Mouse (Mus musculus): Measurements from ENCODE around the gene Pdcl3.

Gene Pdcl3

GRCm38 (mm10) chr1:38985308-38985707 is at the start of gene Pdcl3:
TSS of gene Pdcl3 (plus strand) at chr1:38985608.
- in situ Hi-C loops (cut with MboI; ENCODE audit: low pct_unique_long_range_greater_than_20kb in 1 of 2, low sequenced_read_pairs in 2 of 2, unreplicated experiment in 1 of 2): no loop called here

- in situ Hi-C loops (cut with MboI; ENCODE audit: low pct_unique_long_range_greater_than_20kb in 1 of 2, low sequenced_read_pairs in 2 of 2, unreplicated experiment in 1 of 2): loop anchor here (10.0 kb wide), 1 partner anchor 72 kb away; no protein-coding TSS in a partner anchor
Measured at GRCm38 (mm10) chr1:38936780-38937179, 48.6 kb upstream of the Pdcl3 start.

- in situ Hi-C loops (cut with MboI; ENCODE audit: low pct_unique_long_range_greater_than_20kb in 1 of 2, low sequenced_read_pairs in 2 of 2, unreplicated experiment in 1 of 2): loop anchor here (10.0 kb wide), 1 partner anchor 74 kb away; no protein-coding TSS in a partner anchor
Measured at GRCm38 (mm10) chr1:38938849-38939248, 46.6 kb upstream of the Pdcl3 start, which contains the start of gene Nms. TSS of gene Nms (plus strand) at chr1:38939149.

GRCm38 (mm10) chr1:38939608-38940007 is 45.8 kb upstream of the Pdcl3 start:
- in situ Hi-C loops (cut with MboI; ENCODE audit: low pct_unique_long_range_greater_than_20kb in 1 of 2, low sequenced_read_pairs in 2 of 2, unreplicated experiment in 1 of 2): loop anchor here (10.0 kb wide), 1 partner anchor 75 kb away; no protein-coding TSS in a partner anchor

- in situ Hi-C loops (cut with MboI; ENCODE audit: low pct_unique_long_range_greater_than_20kb in 1 of 2, low sequenced_read_pairs in 2 of 2, unreplicated experiment in 1 of 2): no loop called here
Measured at GRCm38 (mm10) chr1:38956457-38956856, 29.0 kb upstream of the Pdcl3 start.

- in situ Hi-C loops (cut with MboI; ENCODE audit: low pct_unique_long_range_greater_than_20kb in 1 of 2, low sequenced_read_pairs in 2 of 2, unreplicated experiment in 1 of 2): no loop called here
Measured at GRCm38 (mm10) chr1:38969116-38969515, 16.3 kb upstream of the Pdcl3 start.

- in situ Hi-C loops (cut with MboI; ENCODE audit: low pct_unique_long_range_greater_than_20kb in 1 of 2, low sequenced_read_pairs in 2 of 2, unreplicated experiment in 1 of 2): no loop called here
Measured at GRCm38 (mm10) chr1:38971712-38972111, 13.7 kb upstream of the Pdcl3 start.

GRCm38 (mm10) chr1:38972986-38973592 is 12.3 kb upstream of the Pdcl3 start:
- in situ Hi-C loops (cut with MboI; ENCODE audit: low pct_unique_long_range_greater_than_20kb in 1 of 2, low sequenced_read_pairs in 2 of 2, unreplicated experiment in 1 of 2): no loop called here

GRCm38 (mm10) chr1:38979953-38980352 is 5.5 kb upstream of the Pdcl3 start:
- in situ Hi-C loops (cut with MboI; ENCODE audit: low pct_unique_long_range_greater_than_20kb in 1 of 2, low sequenced_read_pairs in 2 of 2, unreplicated experiment in 1 of 2): no loop called here

GRCm38 (mm10) chr1:38983870-38984269 is 1.5 kb upstream of the Pdcl3 start:
- in situ Hi-C loops (cut with MboI; ENCODE audit: low pct_unique_long_range_greater_than_20kb in 1 of 2, low sequenced_read_pairs in 2 of 2, unreplicated experiment in 1 of 2): no loop called here

GRCm38 (mm10) chr1:38987080-38987864 is 1.9 kb downstream of the Pdcl3 start:
- in situ Hi-C loops (cut with MboI; ENCODE audit: low pct_unique_long_range_greater_than_20kb in 1 of 2, low sequenced_read_pairs in 2 of 2, unreplicated experiment in 1 of 2): no loop called here

GRCm38 (mm10) chr1:38987865-38988211 is 2.4 kb downstream of the Pdcl3 start:
- in situ Hi-C loops (cut with MboI; ENCODE audit: low pct_unique_long_range_greater_than_20kb in 1 of 2, low sequenced_read_pairs in 2 of 2, unreplicated experiment in 1 of 2): no loop called here

GRCm38 (mm10) chr1:38988357-38988756 is 2.9 kb downstream of the Pdcl3 start:
- in situ Hi-C loops (cut with MboI; ENCODE audit: low pct_unique_long_range_greater_than_20kb in 1 of 2, low sequenced_read_pairs in 2 of 2, unreplicated experiment in 1 of 2): no loop called here

GRCm38 (mm10) chr1:38992365-38992764 is 7.0 kb downstream of the Pdcl3 start:
- in situ Hi-C loops (cut with MboI; ENCODE audit: low pct_unique_long_range_greater_than_20kb in 1 of 2, low sequenced_read_pairs in 2 of 2, unreplicated experiment in 1 of 2): no loop called here

GRCm38 (mm10) chr1:39001106-39001505 is 15.7 kb downstream of the Pdcl3 start:
- in situ Hi-C loops (cut with MboI; ENCODE audit: low pct_unique_long_range_greater_than_20kb in 1 of 2, low sequenced_read_pairs in 2 of 2, unreplicated experiment in 1 of 2): loop anchor here (10.0 to 25.0 kb wide), 5 partner anchors 211 to 524 kb away; no protein-coding TSS in a partner anchor

GRCm38 (mm10) chr1:39005751-39006354 is 20.4 kb downstream of the Pdcl3 start:
- in situ Hi-C loops (cut with MboI; ENCODE audit: low pct_unique_long_range_greater_than_20kb in 1 of 2, low sequenced_read_pairs in 2 of 2, unreplicated experiment in 1 of 2): loop anchor here (10.0 to 25.0 kb wide), 5 partner anchors 206 to 519 kb away; no protein-coding TSS in a partner anchor

GRCm38 (mm10) chr1:39006830-39007829 is 21.7 kb downstream of the Pdcl3 start:
- in situ Hi-C loops (cut with MboI; ENCODE audit: low pct_unique_long_range_greater_than_20kb in 1 of 2, low sequenced_read_pairs in 2 of 2, unreplicated experiment in 1 of 2): loop anchor here (10.0 to 25.0 kb wide), 5 partner anchors 205 to 518 kb away; no protein-coding TSS in a partner anchor

- in situ Hi-C loops (cut with MboI; ENCODE audit: low pct_unique_long_range_greater_than_20kb in 1 of 2, low sequenced_read_pairs in 2 of 2, unreplicated experiment in 1 of 2): loop anchor here in 1 of 2 experiments (25.0 kb wide), 2 partner anchors 202 to 502 kb away; no protein-coding TSS in a partner anchor
Measured at GRCm38 (mm10) chr1:39010583-39011021, 25.2 kb downstream of the Pdcl3 start.
